Mouse (Mus musculus): ENCODE data around the gene Dnajb5.

Gene Dnajb5

DNA sequence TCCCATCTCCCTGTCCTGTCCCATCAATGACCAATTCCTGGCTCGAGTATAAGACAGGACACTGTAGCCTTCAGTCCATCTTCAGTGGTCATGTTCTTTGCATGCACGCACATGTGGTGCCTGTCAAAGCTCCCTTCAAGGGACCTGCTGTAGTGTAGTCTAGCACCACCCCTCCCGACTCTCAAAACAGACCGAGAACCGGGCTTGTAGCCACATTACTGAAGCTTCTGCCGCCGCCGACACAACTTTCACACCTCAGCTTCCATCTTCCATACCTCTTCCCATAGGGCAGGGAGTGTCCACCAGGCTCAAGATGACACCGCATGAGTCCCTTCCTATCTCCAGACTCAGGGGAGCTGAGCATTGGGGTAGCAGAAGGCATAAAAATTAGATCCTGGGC is 5.4 kb upstream of the Dnajb5 start:
- no peak for DNase-seq (ENCODE audit: low read depth, low spot score)

DNA sequence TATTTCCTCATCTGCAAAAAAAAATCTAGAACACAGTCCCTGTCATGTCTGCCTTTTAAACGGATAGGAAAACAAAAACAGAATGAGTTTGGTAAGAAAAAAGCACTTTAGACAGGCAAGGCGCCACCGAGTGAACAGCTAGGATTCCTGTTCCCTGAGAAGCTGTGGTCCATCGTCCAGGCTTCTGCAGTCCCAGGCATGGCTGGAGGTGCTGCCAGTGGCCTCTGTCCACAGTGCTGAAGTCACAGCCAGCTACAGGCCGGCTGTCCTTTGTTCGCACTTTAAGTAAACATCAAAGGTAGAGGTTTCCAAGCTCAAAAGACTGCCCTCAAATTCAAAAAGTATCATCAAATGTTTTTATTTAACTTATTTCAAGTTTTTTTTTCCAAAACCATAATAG is 4.6 kb upstream of the Dnajb5 start:
- DNase-seq (ENCODE audit: low read depth, low spot score) = no peak

DNA sequence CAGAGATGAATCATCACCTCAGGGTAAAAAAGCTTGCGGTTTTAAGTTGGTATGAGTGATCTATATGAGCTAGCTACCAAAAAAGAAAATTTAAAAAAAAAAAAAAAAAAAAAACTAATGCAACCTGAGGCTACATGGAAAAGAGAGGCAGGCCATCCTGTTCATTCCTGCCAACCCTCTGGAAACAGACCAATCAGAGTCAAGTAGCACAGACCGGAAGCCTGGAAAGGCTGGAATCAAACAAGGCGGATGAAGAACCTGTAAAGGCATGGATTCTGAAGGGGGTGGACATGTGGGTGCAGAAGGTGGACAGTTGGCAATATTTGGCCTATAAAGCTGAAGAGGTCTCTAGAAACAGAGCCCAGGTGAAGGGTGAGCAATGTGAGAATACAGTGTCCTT is 4.2 kb upstream of the Dnajb5 start:
- no peak for DNase-seq (ENCODE audit: low read depth, low spot score)

DNA sequence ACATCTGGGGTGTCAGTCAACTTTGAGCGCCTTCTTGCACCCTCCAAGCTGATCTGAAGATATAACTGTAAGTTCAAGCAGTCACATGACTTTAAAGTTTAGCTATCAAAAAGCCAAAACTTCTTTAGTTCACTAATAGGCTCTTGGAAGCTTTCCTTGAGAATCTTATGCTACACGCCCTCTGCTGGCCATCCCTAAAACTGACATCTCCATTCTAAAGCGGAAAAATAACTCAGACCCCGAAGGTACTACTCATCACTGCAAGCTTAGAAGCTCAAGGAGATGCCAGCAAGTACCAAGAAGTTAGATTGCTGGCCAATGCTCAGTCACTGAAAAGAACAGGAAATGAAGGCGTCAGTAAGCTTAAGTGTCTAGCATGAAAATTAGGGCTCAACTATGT is 3.7 kb upstream of the Dnajb5 start:
- DNase-seq (ENCODE audit: low read depth, low spot score) = no peak

DNA sequence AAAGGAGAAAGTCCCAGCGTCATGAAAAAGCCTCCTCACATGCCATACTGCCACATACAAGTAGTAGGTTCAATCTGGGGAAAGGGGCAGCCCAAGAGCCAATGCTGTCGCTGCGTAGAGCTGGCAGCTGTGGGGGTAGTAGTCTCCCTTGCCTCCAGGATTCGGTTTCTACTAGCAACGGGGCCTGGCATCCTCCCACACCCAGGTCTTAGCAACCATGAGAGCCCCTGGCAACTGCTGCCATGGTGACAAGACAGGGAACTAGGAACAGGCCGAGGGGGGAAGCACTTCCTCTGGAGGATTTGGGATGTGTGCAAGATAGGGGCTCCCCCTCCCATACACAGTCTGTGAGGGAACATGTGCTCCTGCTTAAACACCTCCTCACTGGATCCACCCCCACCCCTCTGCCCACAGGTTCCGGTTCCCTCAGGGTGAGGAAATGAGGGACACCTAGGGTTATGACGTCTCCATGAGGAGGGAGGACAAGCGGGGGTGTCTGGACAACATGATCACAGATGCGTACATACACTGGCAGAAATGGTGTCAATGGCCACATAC is 2.8 kb upstream of the Dnajb5 start:
- no peak for DNase-seq (ENCODE audit: low read depth, low spot score)

DNA sequence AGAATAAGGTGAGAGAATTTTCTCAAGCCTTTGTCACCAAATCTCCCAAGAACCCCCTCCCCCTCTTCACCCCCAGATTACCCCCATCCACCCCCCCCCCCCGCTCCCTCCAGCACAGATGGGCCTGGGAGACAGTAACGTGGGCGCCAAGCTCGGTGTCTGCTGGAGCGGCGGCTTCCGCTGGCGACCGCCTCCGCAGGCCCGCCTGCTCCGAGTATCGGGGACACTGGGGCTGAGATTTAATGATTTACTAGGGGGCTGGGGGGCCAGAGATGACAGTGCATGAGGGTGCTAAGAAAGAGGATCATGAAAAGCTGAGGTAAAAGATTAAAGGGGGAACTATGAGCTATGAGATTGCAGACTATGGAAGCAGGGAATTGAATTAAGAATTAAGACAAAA is 1.1 kb upstream of the Dnajb5 start:
- no peak for DNase-seq (ENCODE audit: low read depth, low spot score)

DNA sequence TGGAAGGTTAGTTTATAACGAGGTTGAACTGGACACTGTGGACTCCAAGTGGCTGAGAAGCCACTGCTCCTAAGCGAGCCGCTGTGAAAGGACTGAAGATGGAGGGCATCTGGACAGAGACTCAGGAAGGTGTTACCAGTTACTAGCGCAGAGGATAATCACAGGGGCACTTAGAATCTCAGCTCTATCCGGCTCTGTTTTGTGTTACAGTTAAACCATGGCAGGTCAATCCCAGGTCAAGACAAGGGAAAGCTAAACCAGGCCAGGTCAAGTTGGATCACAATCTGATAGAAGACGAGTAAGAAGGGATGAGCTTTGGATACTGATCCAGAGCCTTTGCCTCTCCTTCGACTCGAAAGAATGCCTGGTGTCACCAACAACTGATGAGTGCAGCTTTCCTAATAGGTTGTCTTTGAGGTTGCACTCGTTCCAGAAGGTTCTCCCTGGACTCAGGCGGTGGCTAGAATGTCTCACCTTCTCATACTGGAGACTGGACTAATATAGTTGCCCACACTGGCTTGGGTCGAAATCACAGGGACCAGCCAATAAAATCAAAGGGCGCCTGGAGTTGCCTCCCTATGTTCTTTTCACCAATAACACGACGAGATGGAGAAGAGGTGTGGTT is 451 bp upstream of the Dnajb5 start:
- DNase-seq (ENCODE audit: low read depth, low spot score) = no peak

DNA sequence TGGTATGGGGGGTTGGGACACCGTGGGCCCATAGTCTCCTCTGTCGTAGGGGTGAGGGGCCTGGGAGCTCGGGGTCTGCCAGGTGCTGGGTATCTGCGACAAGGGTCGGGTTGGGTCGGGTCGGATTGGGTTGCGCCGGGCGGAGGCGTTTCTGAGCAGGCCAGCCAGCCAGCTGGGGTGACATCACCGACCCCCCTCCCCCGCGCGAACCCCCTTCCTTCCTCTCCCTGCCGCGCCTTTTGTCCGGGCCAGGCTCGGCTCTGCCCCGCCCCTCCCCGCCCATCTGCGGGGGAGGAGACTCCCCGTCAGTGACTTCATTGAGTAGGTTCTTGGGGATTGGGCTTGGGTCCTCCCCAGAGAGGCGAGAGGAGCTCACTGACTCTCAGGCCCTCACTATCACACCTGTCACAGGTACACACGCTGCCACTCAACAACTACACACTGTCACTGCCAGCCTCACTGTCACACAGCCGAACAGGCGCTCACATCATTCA is 498 bp downstream of the Dnajb5 start:
- DNase-seq (ENCODE audit: low read depth, low spot score) = peak; percentile 94

DNA sequence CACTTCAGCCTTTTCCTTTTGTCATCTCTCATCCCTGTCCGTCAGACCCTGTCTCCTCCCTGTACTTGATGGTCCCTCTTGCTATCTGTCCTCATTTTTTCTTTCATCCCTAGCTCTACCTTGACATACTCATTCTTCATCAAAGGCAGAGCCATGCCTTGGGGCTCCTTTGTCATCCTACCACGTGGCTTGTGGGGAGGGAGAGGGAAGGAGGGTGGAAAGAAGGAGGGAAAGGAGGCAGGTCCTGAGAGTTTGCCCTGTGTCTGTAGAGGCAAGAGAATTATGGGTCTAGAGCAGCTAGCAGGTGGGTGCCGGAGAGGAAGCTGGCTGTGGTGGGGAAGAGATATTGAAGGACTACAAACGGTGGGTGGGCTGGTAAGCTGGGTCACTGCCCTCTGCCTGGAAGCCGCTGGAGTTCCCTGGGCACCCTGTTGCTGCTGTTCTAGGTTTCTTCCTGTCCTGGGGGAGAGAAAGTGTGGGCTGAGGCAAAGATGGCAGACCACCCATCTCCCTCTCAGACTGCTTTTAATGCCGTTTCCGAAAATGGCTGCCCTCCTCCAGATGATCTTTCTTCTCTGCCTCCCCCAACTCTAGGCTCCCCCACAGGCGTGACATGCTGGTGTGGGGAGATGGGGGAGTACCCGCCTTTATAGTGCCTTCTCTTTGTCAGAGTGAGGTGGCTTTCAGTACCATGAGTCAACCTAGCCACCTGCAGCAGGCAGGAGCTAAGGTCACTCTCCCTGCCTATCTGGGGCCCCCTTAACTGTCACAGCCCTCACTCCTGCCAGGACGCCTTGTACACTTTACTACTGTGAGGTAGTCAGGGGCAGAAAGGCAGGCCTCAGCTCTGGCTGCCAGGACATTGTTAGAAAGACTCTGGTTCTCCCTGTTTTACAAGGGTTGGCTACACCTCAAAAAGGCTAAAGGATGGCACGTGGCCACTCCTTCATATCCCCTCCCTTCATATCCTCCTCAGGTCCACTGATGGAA is 1.9 kb downstream of the Dnajb5 start:
- peak; percentile 50 for DNase-seq (ENCODE audit: low read depth, low spot score)

DNA sequence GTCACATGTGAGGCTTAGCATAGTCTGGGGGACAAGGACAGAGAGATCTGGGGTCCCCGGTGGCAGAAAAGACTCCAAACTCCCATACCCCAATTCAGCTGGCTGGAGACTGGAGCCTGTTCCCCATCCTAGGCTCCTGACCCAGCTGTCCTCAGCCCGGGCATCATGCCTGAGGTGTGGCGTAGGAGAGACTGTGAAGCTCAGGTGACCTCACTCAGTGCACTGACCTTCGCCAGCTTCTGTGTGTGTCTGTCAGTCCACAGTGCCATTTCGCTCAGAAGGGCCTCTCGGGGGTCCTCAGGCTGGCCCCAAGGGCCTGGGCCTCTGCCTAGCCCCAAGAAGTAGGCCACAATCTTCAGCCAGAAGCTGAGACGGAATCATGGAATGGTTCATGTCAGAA is 2.9 kb downstream of the Dnajb5 start:
- DNase-seq (ENCODE audit: low read depth, low spot score) = peak; percentile 95

DNA sequence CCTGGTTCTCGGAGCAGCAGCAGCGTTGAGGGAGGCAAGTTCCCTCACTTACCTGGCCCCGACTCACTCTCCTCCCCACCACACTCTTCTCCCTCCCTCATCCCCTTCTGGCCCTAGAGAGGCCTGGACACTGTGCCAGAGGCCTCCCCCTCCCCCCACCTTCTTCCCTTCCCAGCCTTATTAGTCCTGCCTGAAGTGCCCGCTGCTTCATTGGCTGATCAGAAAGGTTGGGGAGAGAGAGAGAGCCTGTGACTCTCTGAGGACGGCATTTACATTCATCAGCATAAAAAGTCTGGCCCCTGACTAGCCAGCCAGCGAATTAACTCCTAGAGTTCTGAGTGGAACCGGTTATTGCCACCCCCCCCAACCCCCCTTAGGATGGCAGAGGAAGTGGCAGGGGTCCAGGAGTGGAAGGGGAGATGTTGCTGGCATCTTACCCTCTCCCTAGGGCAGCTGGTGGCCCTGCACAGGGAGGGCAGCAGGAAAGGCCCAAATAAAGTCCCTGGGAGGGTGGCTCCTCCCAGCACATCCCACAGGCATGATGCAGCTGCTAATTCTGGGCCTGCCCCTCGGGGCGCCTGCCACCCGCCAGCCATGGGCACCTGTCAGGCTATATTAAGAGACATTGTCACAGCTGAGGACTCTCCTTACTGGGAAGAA is 4.0 kb downstream of the Dnajb5 start:
- peak; percentile 98 for DNase-seq (ENCODE audit: low read depth, low spot score)

DNA sequence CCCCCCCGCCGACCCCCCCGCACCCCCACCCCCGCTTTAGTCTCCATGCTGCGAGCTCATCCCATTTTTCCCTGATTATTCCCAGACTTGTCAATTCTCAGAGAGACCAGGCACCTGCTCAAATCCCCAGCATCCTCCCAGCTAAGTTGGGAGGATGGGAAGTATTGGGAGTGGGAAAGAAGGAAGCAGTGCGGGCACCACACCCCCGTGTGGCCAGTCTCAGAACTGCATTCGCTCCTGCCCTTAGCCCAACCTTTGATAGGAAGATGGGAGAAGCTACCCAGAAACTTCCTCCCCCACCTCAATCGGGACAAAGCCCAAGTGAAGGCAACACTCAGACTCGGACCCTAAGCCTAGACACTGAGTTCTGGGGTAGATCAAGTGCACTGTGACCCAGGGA is 4.7 kb downstream of the Dnajb5 start:
- peak; percentile 81 for DNase-seq (ENCODE audit: low read depth, low spot score)

DNA sequence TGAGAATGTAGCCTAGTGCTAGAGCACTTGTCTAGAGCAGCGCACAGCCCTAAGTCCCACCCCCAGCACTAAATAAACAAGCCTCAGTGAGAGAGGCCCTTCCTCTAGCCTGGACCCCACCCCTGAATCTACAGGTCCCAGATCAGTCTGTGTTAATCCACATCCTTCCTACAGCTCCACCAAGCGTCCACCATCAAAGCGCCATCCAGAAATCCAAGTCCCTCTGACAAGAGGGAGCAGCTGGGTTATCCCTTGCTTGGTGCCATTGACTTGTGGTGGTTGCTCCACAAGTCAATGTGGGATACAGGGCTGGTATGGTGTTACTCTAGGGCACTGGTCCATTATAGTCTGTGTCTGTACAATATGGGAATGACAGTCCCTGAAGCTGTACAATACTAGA is 5.6 kb downstream of the Dnajb5 start:
- peak; percentile 60 for DNase-seq (ENCODE audit: low read depth, low spot score)

DNA sequence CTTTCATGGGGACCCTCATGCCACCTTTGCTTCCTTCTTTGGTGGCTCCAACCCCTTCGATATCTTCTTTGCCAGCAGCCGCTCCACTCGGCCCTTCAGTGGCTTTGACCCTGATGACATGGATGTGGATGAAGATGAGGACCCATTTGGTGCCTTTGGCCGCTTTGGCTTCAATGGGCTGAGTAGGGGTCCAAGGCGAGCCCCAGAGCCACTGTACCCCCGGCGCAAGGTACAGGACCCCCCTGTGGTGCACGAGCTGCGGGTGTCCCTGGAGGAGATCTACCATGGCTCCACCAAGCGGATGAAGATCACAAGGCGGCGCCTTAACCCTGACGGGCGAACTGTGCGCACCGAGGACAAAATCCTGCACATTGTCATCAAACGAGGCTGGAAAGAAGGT is 7.0 kb downstream of the Dnajb5 start:
- no peak for DNase-seq (ENCODE audit: low read depth, low spot score)

DNA sequence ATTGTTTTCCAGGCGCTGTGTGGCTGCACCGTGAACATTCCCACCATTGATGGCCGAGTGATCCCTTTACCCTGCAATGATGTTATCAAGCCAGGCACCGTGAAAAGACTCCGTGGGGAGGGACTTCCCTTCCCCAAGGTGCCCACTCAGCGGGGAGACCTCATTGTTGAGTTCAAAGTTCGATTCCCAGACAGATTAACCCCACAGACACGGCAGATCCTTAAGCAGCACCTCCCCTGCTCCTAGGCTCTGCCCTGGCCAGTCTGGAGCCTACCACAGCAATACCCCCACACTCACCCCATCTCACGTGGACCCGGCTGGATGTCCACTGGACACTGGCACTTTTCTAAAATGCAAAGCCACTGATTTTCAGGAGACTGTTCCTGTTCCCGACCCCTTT is 7.7 kb downstream of the Dnajb5 start:
- DNase-seq (ENCODE audit: low read depth, low spot score) = no peak

DNA sequence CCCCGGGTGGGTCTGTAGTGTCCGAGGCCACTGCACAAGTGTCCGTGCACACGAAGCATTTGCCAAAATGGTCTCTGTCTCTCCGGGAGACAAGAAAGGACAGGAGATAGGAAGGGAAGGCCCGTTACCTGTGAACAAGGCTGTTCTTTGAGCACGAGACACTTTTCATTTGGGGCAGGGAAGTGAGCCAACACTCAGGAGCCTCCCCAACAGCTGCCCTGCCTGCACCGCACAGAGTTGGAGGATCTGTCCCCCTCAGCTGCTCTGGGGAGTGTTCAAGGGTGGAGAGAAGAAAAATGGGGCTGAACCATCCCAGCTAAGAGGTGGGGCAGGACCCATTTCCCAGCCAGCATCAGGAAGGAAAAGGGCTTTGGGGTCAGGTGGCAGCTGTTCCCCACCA is 8.4 kb downstream of the Dnajb5 start:
- no peak for DNase-seq (ENCODE audit: low read depth, low spot score)

DNA sequence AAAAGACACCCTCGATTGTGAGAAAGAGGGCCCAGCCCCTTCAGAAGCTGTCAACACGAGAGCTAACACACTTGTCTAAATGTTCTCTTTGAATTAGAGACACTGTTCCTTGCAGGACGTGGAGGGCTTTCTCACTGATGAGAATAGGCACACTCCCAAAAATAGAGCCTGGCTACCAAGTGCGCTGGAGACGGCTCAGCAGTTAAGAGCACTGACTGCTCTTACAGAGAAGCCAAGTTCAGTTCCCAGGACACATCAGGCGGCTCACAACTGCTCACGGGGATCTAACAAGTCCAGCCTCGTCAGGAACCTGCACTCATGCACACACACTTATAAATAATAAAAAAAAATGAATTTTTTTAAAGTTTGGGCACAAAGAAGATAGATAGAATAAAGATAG is 9.3 kb downstream of the Dnajb5 start:
- peak; percentile 58 for DNase-seq (ENCODE audit: low read depth, low spot score)

DNA sequence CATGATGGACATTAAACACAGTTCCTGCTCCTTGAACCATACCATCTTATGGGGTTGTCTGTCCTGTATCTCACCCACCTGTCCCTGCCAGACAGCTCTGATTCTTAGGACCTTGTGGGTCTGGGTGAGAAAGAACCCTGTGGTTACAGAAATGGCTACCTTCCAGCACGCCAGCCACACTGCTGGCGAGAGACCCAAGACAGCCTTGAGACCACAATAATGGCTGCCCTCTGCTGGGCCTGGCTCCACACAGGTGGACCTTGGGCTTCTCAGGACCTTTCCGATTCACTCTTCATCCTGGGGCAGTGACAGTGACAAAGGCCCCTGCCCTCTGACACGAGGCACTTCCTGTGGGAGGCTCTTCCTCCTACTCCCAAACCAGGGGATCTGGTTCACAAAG is 9.8 kb downstream of the Dnajb5 start:
- peak; percentile 49 for DNase-seq (ENCODE audit: low read depth, low spot score)

DNA sequence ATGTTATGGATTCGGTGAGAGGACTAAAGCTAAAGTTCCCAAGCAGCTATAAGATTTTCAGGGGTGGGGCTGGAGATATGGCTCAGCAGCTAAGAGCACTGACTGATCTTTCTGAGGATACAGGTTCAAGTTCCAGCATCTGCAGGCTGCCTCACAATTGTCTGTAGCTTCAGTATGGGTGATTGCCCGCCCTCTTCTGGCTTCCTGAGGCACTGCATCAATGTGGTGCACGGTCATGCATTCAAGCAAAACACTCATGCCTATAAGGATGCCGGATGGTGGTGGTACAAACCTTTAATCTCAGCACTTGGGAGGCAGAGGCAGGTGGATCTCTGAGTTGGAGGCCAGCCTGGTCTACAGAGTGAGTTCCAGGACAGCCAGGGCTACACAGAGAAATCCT is 12.0 kb downstream of the Dnajb5 start:
- DNase-seq (ENCODE audit: low read depth, low spot score) = peak; percentile 64

DNA sequence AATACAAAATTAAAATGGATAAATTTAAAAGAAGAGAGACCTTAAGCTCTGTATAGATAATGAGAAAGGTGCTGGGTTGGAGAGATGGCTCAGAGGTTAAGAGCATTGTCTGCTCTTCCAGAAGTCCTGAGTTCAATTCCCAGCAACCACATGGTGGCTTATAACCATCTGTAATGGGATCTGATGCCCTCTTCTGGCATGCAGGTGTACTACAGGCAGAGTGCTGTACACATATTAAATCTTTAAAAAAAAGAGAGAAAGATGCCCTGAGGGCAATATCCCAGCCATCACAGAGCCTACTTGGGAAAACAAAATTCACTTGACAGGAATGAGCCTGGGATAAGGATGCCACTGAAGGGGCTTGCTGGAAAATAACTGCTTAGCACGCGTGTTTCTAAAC is 13.9 kb downstream of the Dnajb5 start:
- DNase-seq (ENCODE audit: low read depth, low spot score) = no peak

DNA sequence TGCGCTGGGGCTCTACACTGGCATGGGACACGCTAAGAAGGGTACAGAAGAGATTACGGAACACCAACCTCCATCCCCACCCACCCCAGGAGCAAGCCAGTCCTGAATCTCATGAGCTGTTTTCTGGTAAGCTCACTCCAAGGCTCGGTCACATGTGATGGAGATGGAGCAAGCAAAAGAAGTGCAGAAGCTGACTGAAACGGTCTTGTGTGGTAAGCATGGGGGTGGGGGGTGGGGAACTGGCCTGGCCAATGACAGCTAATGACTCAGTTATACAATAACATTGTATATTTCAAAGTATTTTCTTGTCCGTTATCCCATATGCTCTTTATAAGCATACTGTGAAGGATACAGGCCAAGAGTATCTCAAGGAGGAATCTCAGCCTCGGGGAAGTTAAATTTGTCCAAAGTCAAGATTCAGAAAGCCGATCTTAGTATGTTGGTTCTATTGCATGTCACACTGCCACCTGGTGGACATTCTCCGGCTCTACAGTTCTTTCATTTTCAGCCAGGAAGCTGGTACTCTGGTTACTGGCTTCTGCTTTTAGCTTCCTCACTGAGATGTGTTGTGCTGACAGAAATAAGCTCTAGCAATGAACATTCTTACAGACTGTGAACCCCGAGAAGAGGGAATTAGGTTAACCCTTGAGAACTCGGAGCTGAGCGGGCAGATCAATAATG is 15.6 kb downstream of the Dnajb5 start:
- DNase-seq (ENCODE audit: low read depth, low spot score) = peak; percentile 71

DNA sequence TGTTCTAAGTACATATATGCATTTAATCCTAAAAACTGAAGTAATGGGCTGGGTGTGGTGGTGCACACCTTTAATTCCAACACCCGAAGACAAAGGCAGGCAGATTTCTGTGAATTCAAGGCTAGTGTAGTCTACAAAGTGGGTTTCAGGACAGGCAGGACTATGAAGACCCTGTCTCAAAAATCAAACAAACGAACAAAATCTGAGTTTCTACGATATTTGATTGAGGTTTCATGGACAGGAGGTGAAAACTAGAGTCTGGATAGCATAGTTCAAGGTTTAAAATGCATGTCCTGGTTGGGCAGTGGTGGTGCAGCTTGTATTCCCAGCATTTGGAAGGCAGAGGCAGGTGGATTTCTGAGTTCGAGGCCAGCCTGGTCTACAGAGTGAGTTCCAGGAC is 19.7 kb downstream of the Dnajb5 start, which contains the start of gene 1700022I11Rik:
1700022I11Rik (plus strand) TSS at position 301 of the 400 bp plus-strand sequence.
- DNase-seq (ENCODE audit: low read depth, low spot score) = no peak

Data from skeletal muscle tissue, adult 2 months (tissue).